Mouse (Mus musculus): Measurements from ENCODE around the gene Mdfic. TPM values are rescaled to one million over a fixed set of nuclear protein-coding genes. Genes with fewer than 3 reads are reported as not detected.

The Mdfic gene
- total and polyA plus RNA-seq, 2 experiments = 6.4 to 14.5 TPM

- DNase-seq (ENCODE audit: extremely low read depth, low read depth, low spot score) = no peak
- TF ChIP-seq POLR2A (IDR thresholded peaks at IDR 0.05; ENCODE audit: extremely low read depth, insufficient read depth, low read length) (no peak), CTCF (IDR thresholded peaks at IDR 0.05; ENCODE audit: low read depth, low read length) (no peak)
- Histone ChIP-seq H3K27me3 (ENCODE audit: control insufficient read depth, insufficient read depth, low read length) (no peaks in the 10 kb centered on the region), H3K9ac (ENCODE audit: low read depth, low read length) (no peak overlapping the region), H3K79me2 (ENCODE audit: control insufficient read depth, insufficient read depth, low read length) (peaks cover 2% of the 10 kb centered on the region; the same call in 1 of the 2 replicates), H3K36me3 (ENCODE audit: control insufficient read depth, insufficient read depth, low read length) (peaks cover 15% of the 10 kb centered on the region), H3K4me3 (ENCODE audit: insufficient read depth, low read depth, low read length) (no peak overlapping the region), H3K4me1 (ENCODE audit: control insufficient read depth, insufficient read depth, low read length) (no peaks in the 10 kb centered on the region), H3K27ac (replicated peaks; ENCODE audit: insufficient read depth, low read depth, low read length) (no peak overlapping the region)
- WGBS = 87% methylated on average over 3 of the region's 3 CpGs
Measured at GRCm38 (mm10) chr6:15777070-15777469, 56.6 kb downstream of the Mdfic start.

DNA sequence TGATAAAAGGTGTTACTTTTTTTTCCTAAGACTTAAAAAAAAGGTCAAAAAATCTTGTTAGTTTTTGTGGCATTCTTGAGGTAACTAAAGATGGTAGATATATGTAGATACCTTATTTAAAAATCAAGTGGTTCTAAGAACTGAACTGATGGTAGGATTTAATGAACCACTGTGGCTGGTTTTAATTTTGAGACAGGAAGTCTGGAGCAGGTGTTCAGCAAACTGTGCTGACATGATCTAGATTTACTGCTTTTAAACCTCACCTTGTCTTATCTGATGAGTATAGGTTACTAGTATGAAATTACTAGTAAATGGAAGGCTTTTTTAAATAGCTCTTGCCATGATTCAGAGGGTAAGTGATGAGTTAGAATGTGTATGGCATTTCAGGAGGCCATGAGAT is 59.7 kb downstream of the Mdfic start:
- peaks cover 2% of the 10 kb centered on the region; the same call in 1 of the 2 replicates for H3K79me2 ChIP-seq (ENCODE audit: control insufficient read depth, insufficient read depth, low read length)
- no peak overlapping the region for H3K27ac ChIP-seq (replicated peaks; ENCODE audit: insufficient read depth, low read depth, low read length)
- TF ChIP-seq CTCF (IDR thresholded peaks at IDR 0.05; ENCODE audit: low read depth, low read length) (no peak), POLR2A (IDR thresholded peaks at IDR 0.05; ENCODE audit: extremely low read depth, insufficient read depth, low read length) (no peak)
- no peak for DNase-seq (ENCODE audit: extremely low read depth, low read depth, low spot score)
- H3K36me3 ChIP-seq (ENCODE audit: control insufficient read depth, insufficient read depth, low read length) = peaks cover 7% of the 10 kb centered on the region; the same call in 1 of the 2 replicates
- no peaks in the 10 kb centered on the region for H3K27me3 ChIP-seq (ENCODE audit: control insufficient read depth, insufficient read depth, low read length)
- no peak overlapping the region for H3K4me3 ChIP-seq (ENCODE audit: insufficient read depth, low read depth, low read length)
- H3K9ac ChIP-seq (ENCODE audit: low read depth, low read length) = no peak overlapping the region
- no peaks in the 10 kb centered on the region for H3K4me1 ChIP-seq (ENCODE audit: control insufficient read depth, insufficient read depth, low read length)

- peaks cover 3% of the 10 kb centered on the region; the same call in 1 of the 2 replicates for H3K36me3 ChIP-seq (ENCODE audit: control insufficient read depth, insufficient read depth, low read length)
- DNase-seq (ENCODE audit: extremely low read depth, low read depth, low spot score) = no peak
- H3K27me3 ChIP-seq (ENCODE audit: control insufficient read depth, insufficient read depth, low read length) = no peaks in the 10 kb centered on the region
- TF ChIP-seq CTCF (IDR thresholded peaks at IDR 0.05; ENCODE audit: low read depth, low read length) (no peak), POLR2A (IDR thresholded peaks at IDR 0.05; ENCODE audit: extremely low read depth, insufficient read depth, low read length) (no peak)
- H3K9ac ChIP-seq (ENCODE audit: low read depth, low read length) = no peak overlapping the region
- no peak overlapping the region for H3K4me3 ChIP-seq (ENCODE audit: insufficient read depth, low read depth, low read length)
- no peak overlapping the region for H3K27ac ChIP-seq (replicated peaks; ENCODE audit: insufficient read depth, low read depth, low read length)
- H3K4me1 ChIP-seq (ENCODE audit: control insufficient read depth, insufficient read depth, low read length) = no peaks in the 10 kb centered on the region
- H3K79me2 ChIP-seq (ENCODE audit: control insufficient read depth, insufficient read depth, low read length) = peaks cover 2% of the 10 kb centered on the region; the same call in 1 of the 2 replicates
- 92% methylated on average over 2 of the region's 2 CpGs for WGBS
Measured at GRCm38 (mm10) chr6:15780688-15781087, 60.2 kb downstream of the Mdfic start.

- H3K4me3 ChIP-seq (ENCODE audit: insufficient read depth, low read depth, low read length) = no peak overlapping the region
- peaks cover 7% of the 10 kb centered on the region for H3K4me1 ChIP-seq (ENCODE audit: control insufficient read depth, insufficient read depth, low read length)
- H3K27ac ChIP-seq (replicated peaks; ENCODE audit: insufficient read depth, low read depth, low read length) = no peak overlapping the region
- no peaks in the 10 kb centered on the region for H3K27me3 ChIP-seq (ENCODE audit: control insufficient read depth, insufficient read depth, low read length)
- WGBS = 67% methylated on average over 16 of the region's 16 CpGs
- peak; percentile 70 for DNase-seq (ENCODE audit: extremely low read depth, low read depth, low spot score)
- TF ChIP-seq POLR2A (IDR thresholded peaks at IDR 0.05; ENCODE audit: extremely low read depth, insufficient read depth, low read length) = no peak
- TF ChIP-seq CTCF (IDR thresholded peaks at IDR 0.05; ENCODE audit: low read depth, low read length) = peak; percentile 94
- H3K36me3 ChIP-seq (ENCODE audit: control insufficient read depth, insufficient read depth, low read length) = no peaks in the 10 kb centered on the region
- H3K79me2 ChIP-seq (ENCODE audit: control insufficient read depth, insufficient read depth, low read length) = no peaks in the 10 kb centered on the region; the same call in 1 of the 2 replicates
- no peak overlapping the region for H3K9ac ChIP-seq (ENCODE audit: low read depth, low read length)
Measured at GRCm38 (mm10) chr6:15789523-15790500, 69.4 kb downstream of the Mdfic start.

GRCm38 (mm10) chr6:15792680-15793601 is 72.5 kb downstream of the Mdfic start:
- peaks cover 7% of the 10 kb centered on the region for H3K4me1 ChIP-seq (ENCODE audit: control insufficient read depth, insufficient read depth, low read length)
- no peak overlapping the region for H3K9ac ChIP-seq (ENCODE audit: low read depth, low read length)
- peak overlapping the region; percentile 35 for H3K27ac ChIP-seq (replicated peaks; ENCODE audit: insufficient read depth, low read depth, low read length)
- H3K36me3 ChIP-seq (ENCODE audit: control insufficient read depth, insufficient read depth, low read length) = no peaks in the 10 kb centered on the region; the same call in 1 of the 2 replicates
- TF ChIP-seq POLR2A (IDR thresholded peaks at IDR 0.05; ENCODE audit: extremely low read depth, insufficient read depth, low read length) (no peak), CTCF (IDR thresholded peaks at IDR 0.05; ENCODE audit: low read depth, low read length) (no peak)
- H3K79me2 ChIP-seq (ENCODE audit: control insufficient read depth, insufficient read depth, low read length) = no peaks in the 10 kb centered on the region; the same call in 1 of the 2 replicates
- no peaks in the 10 kb centered on the region for H3K27me3 ChIP-seq (ENCODE audit: control insufficient read depth, insufficient read depth, low read length)
- H3K4me3 ChIP-seq (ENCODE audit: insufficient read depth, low read depth, low read length) = peak overlapping the region; percentile 46; the same call in 1 of the 2 replicates
- WGBS = 70% methylated on average over 12 of the region's 12 CpGs
- DNase-seq (ENCODE audit: extremely low read depth, low read depth, low spot score) = no peak

Data from liver, adult 2 months (tissue).